Mouse (Mus musculus) limb, embryonic 15.5 days (tissue): ENCODE data around the gene Glyctk. TPM values are rescaled to one million over a fixed set of nuclear protein-coding genes. Genes with fewer than 3 reads are reported as not detected.
A peak's percentile ranks its signal among the peaks of the same experiment; 100 is the strongest.

ENCODE experiments used
- ATAC-seq: fragments of 200-750 bp; cut with Nextera tagmentation; 2 replicates; pipeline ENCODE4 v1.8.0; 2017; ENCODE audit warnings: low read depth, moderate TSS enrichment; ENCODE audit not compliant: insufficient number of reproducible peaks, low FRiP score, low TSS enrichment
- H3K27ac ChIP-seq: fragments of 300-500 bp; sonication (generic); 2 replicates; pipeline ENCODE4 v1.5.1; 2015; ENCODE audit warnings: moderate library complexity, mild to moderate bottlenecking, inconsistent platforms
- H3K27me3 ChIP-seq: fragments of 300-500 bp; sonication (generic); 2 replicates; pipeline ENCODE4 v1.6.1; 2015; ENCODE audit warnings: inconsistent platforms
- H3K36me3 ChIP-seq: fragments of 300-500 bp; sonication (generic); 2 replicates; pipeline ENCODE4 v1.6.1; 2015; ENCODE audit warnings: inconsistent platforms
- H3K4me1 ChIP-seq: fragments of 300-500 bp; sonication (generic); 2 replicates; pipeline ENCODE4 v1.6.1; 2015; ENCODE audit warnings: inconsistent platforms
- H3K4me2 ChIP-seq: fragments of 300-500 bp; sonication (generic); 2 replicates; pipeline ENCODE4 v1.6.1; 2015; ENCODE audit warnings: mild to moderate bottlenecking, inconsistent platforms
- H3K4me3 ChIP-seq: fragments of 300-500 bp; sonication (generic); 2 replicates; pipeline ENCODE4 v1.5.1; 2015; ENCODE audit warnings: mild to moderate bottlenecking, inconsistent platforms
- H3K9ac ChIP-seq: fragments of 300-500 bp; sonication (generic); 2 replicates; pipeline ENCODE4 v1.6.1; 2015; ENCODE audit warnings: inconsistent platforms
- H3K9me3 ChIP-seq: fragments of 300-500 bp; sonication (generic); 2 replicates; pipeline ENCODE4 v1.6.1; 2016; ENCODE audit warnings: inconsistent platforms
- WGBS: fragments of 180-500 bp; shearing (Covaris S2); methylation state at CpG from one replicate; pipeline ENCODE4 v1.1.7; 2015; 5-methylcytosine and 5-hydroxymethylcytosine counted together
- polyA plus RNA-seq: library from polyadenylated mRNA; unstranded; fragments of >200 nt; fragmentation: Nextera tagmentation; extraction: Ambion mirVana; gene quantifications from 2 replicates; pipeline ENCODE4 v1.2.1, GENCODE M21; 2015

Gene Glyctk
- 2.5 TPM in 2 replicates for polyA plus RNA-seq

- Histone ChIP-seq H3K4me3 (no peak within 1 kb of the TSS), H3K27me3 (0 out of 2 replicates have a peak, but pooled peaks cover 2% of the 10 kb centered on the region), H3K4me2 (no peak within 1 kb of the TSS), H3K9ac (no peak within 1 kb of the TSS), H3K36me3 (peaks cover 4% of the 10 kb centered on the region), H3K9me3 (no peaks in the 10 kb centered on the region), H3K4me1 (peaks cover 6% of the 10 kb centered on the region), H3K27ac (no peak within 1 kb of the TSS)
- no peak for ATAC-seq
- WGBS = 79% methylated on average over 6 of the region's 6 CpGs
These were observed at the start of gene Glyctk for GRCm38 (mm10) chr9:106158037-106158491. Gene Glyctk (minus strand): TSS chr9:106158138.

GRCm38 (mm10) chr9:106206515-106206914, 48.6 kb upstream of the Glyctk start:
- WGBS = 81% methylated on average over 2 of the region's 2 CpGs
- H3K9me3 ChIP-seq = no peaks in the 10 kb centered on the region
- no peak for ATAC-seq

GRCm38 (mm10) chr9:106205713-106206290, 47.9 kb upstream of the Glyctk start:
- 78% methylated on average over 7 of the region's 7 CpGs for WGBS
- Histone ChIP-seq H3K36me3 (peaks cover 9% of the 10 kb centered on the region; the same call in 1 of the 2 replicates), H3K9ac (no peak overlapping the region)

More at GRCm38 (mm10) chr9:106206515-106206914, 48.6 kb upstream of the Glyctk start:
- no peaks in the 10 kb centered on the region for H3K27me3 ChIP-seq
- H3K4me3 ChIP-seq = no peak overlapping the region
- peak overlapping the region; percentile 17; the same call in 1 of the 2 replicates for H3K27ac ChIP-seq
- peaks cover 9% of the 10 kb centered on the region; the same call in 1 of the 2 replicates for H3K36me3 ChIP-seq
- peaks cover 41% of the 10 kb centered on the region for H3K4me1 ChIP-seq
- no peak overlapping the region for H3K4me2 ChIP-seq
- H3K9ac ChIP-seq = no peak overlapping the region

GRCm38 (mm10) chr9:106203990-106204851, 46.3 kb upstream of the Glyctk start:
- Histone ChIP-seq H3K9me3 (no peaks in the 10 kb centered on the region), H3K27me3 (no peaks in the 10 kb centered on the region), H3K4me3 (peak overlapping the region; percentile 69), H3K4me1 (peaks cover 42% of the 10 kb centered on the region), H3K27ac (peak overlapping the region; percentile 77; the same call in 1 of the 2 replicates), H3K4me2 (peak overlapping the region; percentile 58), H3K9ac (peak overlapping the region; percentile 33; the same call in 1 of the 2 replicates), H3K36me3 (peaks cover 9% of the 10 kb centered on the region; the same call in 1 of the 2 replicates)
- WGBS = 63% methylated on average over 7 of the region's 7 CpGs
- no peak for ATAC-seq

More at GRCm38 (mm10) chr9:106205713-106206290, 47.9 kb upstream of the Glyctk start:
- ATAC-seq = no peak
- H3K27ac ChIP-seq = no peak overlapping the region
- H3K4me1 ChIP-seq = peaks cover 36% of the 10 kb centered on the region
- no peaks in the 10 kb centered on the region for H3K9me3 ChIP-seq
- H3K27me3 ChIP-seq = no peaks in the 10 kb centered on the region
- H3K4me2 ChIP-seq = no peak overlapping the region
- H3K4me3 ChIP-seq = no peak overlapping the region

- peaks cover 49% of the 10 kb centered on the region for H3K4me1 ChIP-seq
- H3K36me3 ChIP-seq = peaks cover 5% of the 10 kb centered on the region; the same call in 1 of the 2 replicates
- WGBS = under 1% methylated on average over 60 of the region's 61 CpGs
- ATAC-seq = peak; percentile 85
- peak within 1 kb of the TSS; percentile 58 for H3K4me2 ChIP-seq
- H3K9ac ChIP-seq = peak within 1 kb of the TSS; percentile 68
- H3K9me3 ChIP-seq = no peaks in the 10 kb centered on the region
- peak within 1 kb of the TSS; percentile 69 for H3K4me3 ChIP-seq
- H3K27me3 ChIP-seq = no peaks in the 10 kb centered on the region
- peak within 1 kb of the TSS; percentile 77 for H3K27ac ChIP-seq
These were observed 45.1 kb upstream of the Glyctk start, which contains the start of gene Twf2 for GRCm38 (mm10) chr9:106202819-106203636. Gene Twf2 (plus strand): TSS chr9:106203108.

GRCm38 (mm10) chr9:106201895-106202294, 44.0 kb upstream of the Glyctk start:
- Histone ChIP-seq H3K27ac (0 out of 2 replicates have a peak overlapping the region, but pooled peaks have one; percentile 54), H3K9ac (no peak overlapping the region), H3K4me3 (no peak overlapping the region; the same call in 1 of the 2 replicates), H3K4me2 (peak overlapping the region; percentile 58; the same call in 1 of the 2 replicates), H3K27me3 (no peaks in the 10 kb centered on the region), H3K9me3 (no peaks in the 10 kb centered on the region), H3K36me3 (0 out of 2 replicates have a peak, but pooled peaks cover under 1% of the 10 kb centered on the region), H3K4me1 (peaks cover 56% of the 10 kb centered on the region)
- no peak for ATAC-seq
- 80% methylated on average over 3 of the region's 3 CpGs for WGBS

GRCm38 (mm10) chr9:106199535-106200272, 41.8 kb upstream of the Glyctk start, which contains the start of gene Ppm1m:
Gene Ppm1m (minus strand): TSS chr9:106199746.
- ATAC-seq = no peak
- peak within 1 kb of the TSS; percentile 72 for H3K27ac ChIP-seq
- H3K4me3 ChIP-seq = peak within 1 kb of the TSS; percentile 66
- no peaks in the 10 kb centered on the region for H3K9me3 ChIP-seq
- peaks cover 41% of the 10 kb centered on the region for H3K4me1 ChIP-seq
- peak within 1 kb of the TSS; percentile 57 for H3K4me2 ChIP-seq
- no peaks in the 10 kb centered on the region for H3K27me3 ChIP-seq
- H3K36me3 ChIP-seq = peaks cover 17% of the 10 kb centered on the region
- H3K9ac ChIP-seq = peak within 1 kb of the TSS; percentile 62
- WGBS = 51% methylated on average over 18 of the region's 18 CpGs

- WGBS = under 1% methylated on average over 48 of the region's 51 CpGs
These were observed 41.1 kb upstream of the Glyctk start for GRCm38 (mm10) chr9:106198962-106199458.

GRCm38 (mm10) chr9:106197732-106198131, 39.8 kb upstream of the Glyctk start:
- H3K4me1 ChIP-seq = peaks cover 24% of the 10 kb centered on the region
- peak overlapping the region; percentile 66; the same call in 1 of the 2 replicates for H3K4me3 ChIP-seq
- no peak overlapping the region for H3K27ac ChIP-seq
- no peaks in the 10 kb centered on the region for H3K9me3 ChIP-seq
- 85% methylated on average over 9 of the region's 9 CpGs for WGBS
- H3K9ac ChIP-seq = no peak overlapping the region
- no peak for ATAC-seq
- peak overlapping the region; percentile 57 for H3K4me2 ChIP-seq
- no peaks in the 10 kb centered on the region for H3K27me3 ChIP-seq
- peaks cover 32% of the 10 kb centered on the region for H3K36me3 ChIP-seq

More at GRCm38 (mm10) chr9:106198962-106199458, 41.1 kb upstream of the Glyctk start:
- H3K4me2 ChIP-seq = peak overlapping the region; percentile 57
- no peaks in the 10 kb centered on the region for H3K27me3 ChIP-seq
- peak overlapping the region; percentile 72 for H3K27ac ChIP-seq
- H3K36me3 ChIP-seq = peaks cover 24% of the 10 kb centered on the region
- H3K9me3 ChIP-seq = no peaks in the 10 kb centered on the region
- ATAC-seq = no peak
- peak overlapping the region; percentile 66 for H3K4me3 ChIP-seq
- peak overlapping the region; percentile 62 for H3K9ac ChIP-seq
- peaks cover 34% of the 10 kb centered on the region for H3K4me1 ChIP-seq

- 61% methylated on average over 3 of the region's 3 CpGs for WGBS
- Histone ChIP-seq H3K27ac (no peak overlapping the region), H3K9ac (no peak overlapping the region), H3K36me3 (peaks cover 37% of the 10 kb centered on the region), H3K4me3 (no peak overlapping the region), H3K9me3 (no peaks in the 10 kb centered on the region), H3K27me3 (no peaks in the 10 kb centered on the region), H3K4me1 (peaks cover 22% of the 10 kb centered on the region), H3K4me2 (no peak overlapping the region)
- ATAC-seq = no peak
These were observed 39.3 kb upstream of the Glyctk start for GRCm38 (mm10) chr9:106197081-106197713.
